Comparison of ENCODE assay signal across 15 mouse cellular contexts in the genomic region with DNA sequence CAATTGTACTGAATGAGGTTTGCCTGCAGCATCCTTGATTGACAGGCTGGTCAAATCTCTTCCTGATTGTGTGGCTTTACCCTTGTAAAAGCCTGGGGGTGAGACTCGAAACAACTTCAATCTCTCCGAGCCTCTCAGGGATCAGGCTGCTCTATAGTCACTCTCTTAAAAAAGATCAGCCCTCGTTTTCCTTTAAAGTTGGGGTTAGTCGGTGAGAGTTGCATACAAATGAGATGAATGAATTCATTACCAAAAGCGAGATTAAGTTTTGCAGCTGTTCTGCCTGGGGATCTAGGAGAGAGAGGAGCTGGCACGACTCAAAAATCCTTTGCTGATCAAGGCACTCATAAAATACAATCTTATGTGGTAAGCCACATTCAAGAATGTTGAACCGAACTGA. TPM values are rescaled to one million over a fixed set of nuclear protein-coding genes. Genes with fewer than 3 reads are reported as not detected.
DNase-seq lines count a peak whose midpoint lies in the region; ATAC-seq and TF ChIP-seq lines count a peak whose summit lies in the region.
"Had no signal": no experiment of that assay in that cellular context is flagged by ENCODE, and none has a peak within 500 bp of the region (broad histone marks: within the 10 kb centered on the region; RNA-seq: fewer than 3 reads in every experiment).

No protein-coding gene starts in this region.

- ATAC-seq in kidney, postnatal 0 days (replicated peaks; ENCODE audit: low FRiP score, low read depth), result no peak
- ATAC-seq in embryonic facial prominence, embryonic 15.5 days (ENCODE audit: insufficient number of reproducible peaks, low FRiP score, low TSS enrichment, low read depth), result no peak
- ATAC-seq in midbrain, embryonic 11.5 days (ENCODE audit: low FRiP score), result peak; percentile 85
- ATAC-seq in erythroid progenitor cell, adult 5-6 weeks (replicated peaks; ENCODE audit: low FRiP score, poor library complexity, severe bottlenecking), result no peak

- H3K9ac ChIP-seq in kidney, postnatal 0 days (ENCODE audit: low read depth, low read length), result no peak overlapping the region
- H3K9ac ChIP-seq in embryonic facial prominence, embryonic 15.5 days, result no peak overlapping the region
- H3K9ac ChIP-seq in midbrain, embryonic 11.5 days (ENCODE audit: low read length), result no peak overlapping the region

- H3K4me3 ChIP-seq in kidney, postnatal 0 days (replicated peaks; ENCODE audit: low read depth, low read length), result no peak overlapping the region
- H3K4me3 ChIP-seq in embryonic facial prominence, embryonic 15.5 days (replicated peaks), result no peak overlapping the region
- no peak overlapping the region for H3K4me3 ChIP-seq in midbrain, embryonic 11.5 days (ENCODE audit: low read depth, low read length)

- no peaks in the 10 kb centered on the region for H3K4me1 ChIP-seq in kidney, postnatal 0 days (replicated peaks; ENCODE audit: insufficient read depth, low read length)
- 0 out of 2 replicates have a peak, but pooled peaks cover 8% of the 10 kb centered on the region for H3K4me1 ChIP-seq in embryonic facial prominence, embryonic 15.5 days
- 0 out of 2 replicates have a peak, but pooled peaks cover 3% of the 10 kb centered on the region for H3K4me1 ChIP-seq in midbrain, embryonic 11.5 days (ENCODE audit: control insufficient read depth, insufficient read depth, low read length)

- TF ChIP-seq CTCF in kidney, postnatal 0 days (IDR thresholded peaks at IDR 0.05; ENCODE audit: low read depth), result no peak

- H3K27ac ChIP-seq in kidney, postnatal 0 days, result no peak overlapping the region
- H3K27ac ChIP-seq in embryonic facial prominence, embryonic 15.5 days (replicated peaks), result no peak overlapping the region
- no peak overlapping the region for H3K27ac ChIP-seq in midbrain, embryonic 11.5 days (ENCODE audit: low read depth, low read length)

- no peaks in the 10 kb centered on the region for H3K27me3 ChIP-seq in kidney, postnatal 0 days (ENCODE audit: insufficient read depth, low read length)
- no peaks in the 10 kb centered on the region for H3K27me3 ChIP-seq in embryonic facial prominence, embryonic 15.5 days
- no peaks in the 10 kb centered on the region for H3K27me3 ChIP-seq in midbrain, embryonic 11.5 days (ENCODE audit: control insufficient read depth, insufficient read depth, low read length)

- WGBS in kidney, postnatal 0 days, result 29% methylated on average over 7 of the region's 7 CpGs
- 4% methylated on average over 7 of the region's 7 CpGs for WGBS in embryonic facial prominence, embryonic 15.5 days
- WGBS in midbrain, embryonic 11.5 days, result 5% methylated on average over 7 of the region's 7 CpGs

- no peaks in the 10 kb centered on the region for H3K9me3 ChIP-seq in kidney, postnatal 0 days (replicated peaks; ENCODE audit: low read length)
- H3K9me3 ChIP-seq in embryonic facial prominence, embryonic 15.5 days (replicated peaks), result no peaks in the 10 kb centered on the region
- no peaks in the 10 kb centered on the region for H3K9me3 ChIP-seq in midbrain, embryonic 11.5 days (ENCODE audit: control insufficient read depth, low read length)

- DNase-seq in kidney, postnatal 0 days (ENCODE audit: low spot score), result no peak
- no peak for DNase-seq in kidney, postnatal 4 days
- DNase-seq in brain, adult 2 months (ENCODE audit: low read depth, low spot score), result peak; percentile 70
- peak; percentile 88 for DNase-seq in midbrain, embryonic 11.5 days (ENCODE audit: low spot score, missing footprints)
- no peak for DNase-seq in B cell, adult 2 months
- DNase-seq: adrenal gland, postnatal 36 days; cerebellum, adult 9-11 months; liver; lung, postnatal 14 days; thymus, postnatal 36 days had no signal

- peak overlapping the region; percentile 2; the same call in 1 of the 2 replicates for H3K4me2 ChIP-seq in kidney, postnatal 0 days (ENCODE audit: low read length)
- peak overlapping the region; percentile 25 for H3K4me2 ChIP-seq in embryonic facial prominence, embryonic 15.5 days (replicated peaks)
- 0 out of 2 replicates have a peak overlapping the region, but pooled peaks have one; percentile 17 for H3K4me2 ChIP-seq in midbrain, embryonic 11.5 days

- no peaks in the 10 kb centered on the region for H3K36me3 ChIP-seq in kidney, postnatal 0 days (ENCODE audit: insufficient read depth, low read length)
- H3K36me3 ChIP-seq in embryonic facial prominence, embryonic 15.5 days, result no peaks in the 10 kb centered on the region
- H3K36me3 ChIP-seq in midbrain, embryonic 11.5 days (ENCODE audit: control insufficient read depth, insufficient read depth, low read length), result no peaks in the 10 kb centered on the region

RNA-seq across cellular contexts. Expression of gene 4930583I09Rik, which starts 1.0 kb away (rescaled TPM):
- polyA plus RNA-seq in kidney, postnatal 0 days (2015; fragmentation: Nextera tagmentation; extraction: Ambion mirVana), result not detected in 2 replicates
- not detected in 2 replicates for polyA plus RNA-seq in embryonic facial prominence, embryonic 15.5 days (2015; fragmentation: Nextera tagmentation; extraction: Ambion mirVana)
- polyA plus RNA-seq in midbrain, embryonic 11.5 days (2014; fragmentation: Nextera tagmentation; extraction: Ambion mirVana), result not detected in 2 replicates
- total RNA-seq in erythroid progenitor cell, adult 5-6 weeks (2015; ENCODE audit: low replicate concordance), result not detected in 2 replicates
- not detected in 2 replicates for total RNA-seq in erythroid progenitor cell, adult 5-6 weeks (2017; ENCODE audit: low replicate concordance)
- total RNA-seq: adrenal gland, postnatal 36 days; heart, adult 8-10 months; hematopoietic stem cell, adult 5-6 weeks; layer of hippocampus, adult 18-20 months had no signal

Comparison
In these comparisons a context has a peak if more than half of its experiments do, and no peak if none do; other contexts are left out.
1. DNase-seq: peak in brain, adult 2 months (single experiment) and midbrain, embryonic 11.5 days (single experiment); none in kidney, postnatal 0 days (single experiment), kidney, postnatal 4 days (0 of 2) and B cell, adult 2 months (0 of 2).
2. Peak in every context shown above with its lines, with median percentiles within 50 percentile points of each other: H3K4me2 ChIP-seq.